Mouse (Mus musculus) stomach, postnatal 0 days (tissue): ENCODE measurements around the gene Phospho1.

ENCODE experiments used
- CTCF ChIP-seq: IDR thresholded peaks from 2 replicates; pipeline ENCODE4 v1.5.1; 2016; ENCODE audit warnings: antibody characterized with exemption, low read depth, mild to moderate bottlenecking, moderate library complexity
- EP300 ChIP-seq: optimal IDR thresholded peaks from 2 replicates; pipeline ENCODE3; 2016; ENCODE audit warnings: antibody characterized with exemption

DNA sequence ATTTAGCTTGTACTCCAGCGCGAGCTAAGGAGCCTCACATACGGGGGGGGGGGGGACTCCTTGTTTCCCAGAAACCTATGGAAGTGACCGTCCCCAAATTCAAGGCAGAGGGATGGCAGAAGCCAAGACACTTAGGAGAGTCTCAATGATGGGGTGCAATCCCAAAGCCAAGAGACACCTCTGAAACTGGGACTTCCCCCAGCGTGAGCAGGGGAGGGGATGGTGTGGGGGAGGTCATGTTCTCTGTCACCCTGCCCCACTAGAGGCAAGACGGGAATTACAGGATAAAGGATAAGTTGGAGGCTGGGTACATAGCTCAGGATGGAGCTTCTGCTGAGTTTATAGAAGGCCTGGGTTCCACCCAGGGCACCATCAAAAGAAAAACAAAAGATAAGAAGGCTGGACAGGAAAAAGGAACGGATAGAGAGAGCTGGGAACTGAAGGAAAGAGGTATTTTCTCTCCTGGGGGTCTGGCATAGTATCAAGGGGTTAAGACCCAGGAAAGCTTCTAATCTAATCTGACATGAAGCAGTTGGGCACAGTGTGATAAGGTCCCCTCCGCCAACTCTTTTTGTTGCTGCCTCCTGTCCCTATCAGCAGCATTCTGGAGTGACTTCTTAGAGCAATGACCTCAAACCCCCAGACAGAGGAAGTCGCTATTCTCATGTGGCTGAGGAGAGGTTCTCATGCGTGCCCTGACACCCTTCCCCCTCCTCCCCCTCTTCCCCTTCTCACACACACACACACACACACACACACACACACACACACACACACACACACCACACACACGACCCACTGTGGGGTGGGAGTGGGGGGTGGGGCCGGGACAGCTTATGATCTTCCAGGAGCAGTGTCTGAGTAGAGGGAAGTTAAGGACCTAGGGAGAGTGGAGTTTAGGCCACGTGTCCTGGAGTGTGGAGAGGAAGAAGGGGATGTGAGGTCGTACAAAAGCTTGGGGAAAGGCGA, 10.7 kb downstream of the Phospho1 start:
- TF ChIP-seq CTCF = no peak
- no peak for TF ChIP-seq EP300
